ENCODE assay signal across 8 mouse cellular contexts in the genomic region with DNA sequence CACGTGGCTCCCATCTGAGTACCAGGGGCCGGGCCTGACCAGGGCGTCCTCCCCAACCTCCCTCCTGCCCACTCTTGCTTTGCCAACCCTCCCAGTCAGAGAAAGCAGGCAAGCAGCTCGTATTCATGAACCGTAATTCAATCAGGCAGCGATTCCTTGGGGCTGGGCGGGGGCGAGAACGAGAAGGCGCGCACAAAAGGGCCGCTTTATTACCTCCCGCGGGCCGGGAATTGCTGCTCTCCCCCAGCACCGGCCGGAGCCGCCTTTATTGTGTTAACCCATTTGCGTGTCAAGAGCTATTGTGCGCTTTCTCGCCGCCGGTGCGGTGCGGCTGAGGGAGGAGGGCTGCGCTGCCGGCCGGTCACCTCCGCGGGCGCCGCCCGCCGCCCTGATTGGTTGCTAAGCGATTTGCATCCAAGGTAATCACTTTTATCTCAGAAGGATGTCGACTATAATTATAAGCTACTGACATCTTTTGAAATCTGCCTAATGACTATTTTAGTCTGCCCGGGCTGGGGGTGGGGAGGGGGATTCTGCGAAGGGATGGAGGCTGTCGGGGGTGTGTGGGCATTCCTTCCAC. TPM values are rescaled to one million over a fixed set of nuclear protein-coding genes. Genes with fewer than 3 reads are reported as not detected.
A peak's percentile ranks its signal among the peaks of the same experiment; 100 is the strongest.
DNase-seq lines count a peak whose midpoint lies in the region; ATAC-seq and TF ChIP-seq lines count a peak whose summit lies in the region.

No protein-coding gene starts in this region.

- ATAC-seq in forebrain, embryonic 13.5 days = peak; percentile 8; the same call in 1 of the 2 replicates
- ATAC-seq in liver, embryonic 14.5 days (ENCODE audit: insufficient read depth) = no peak
- ATAC-seq in stomach, embryonic 14.5 days (ENCODE audit: insufficient number of reproducible peaks, insufficient read depth, low FRiP score, low read depth) = no peak

- H3K4me3 ChIP-seq in gastrocnemius, adult 2 months = peak overlapping the region; percentile 42
- H3K4me3 ChIP-seq in forebrain, embryonic 13.5 days = peak overlapping the region; percentile 83
- H3K4me3 ChIP-seq in liver, embryonic 14.5 days (ENCODE audit: insufficient read depth in 1 of 2, low read depth in 2 of 2, low read length in 2 of 2) = peak overlapping the region in 1 of 2 experiments; percentile 23; a peak in 1 of 4 replicates
- peak overlapping the region; percentile 27 for H3K4me3 ChIP-seq in stomach, embryonic 14.5 days (ENCODE audit: low read depth, low read length)

- WGBS in forebrain, embryonic 13.5 days = under 1% methylated on average over 39 of the region's 39 CpGs
- 3% methylated on average over 39 of the region's 39 CpGs for WGBS in liver, embryonic 14.5 days (ENCODE audit: insufficient replicate concordance)
- 2% methylated on average over 39 of the region's 39 CpGs for WGBS in stomach, embryonic 14.5 days

- peak overlapping the region; percentile 89 for H3K4me2 ChIP-seq in forebrain, embryonic 13.5 days
- peak overlapping the region; percentile 48 for H3K4me2 ChIP-seq in liver, embryonic 14.5 days (ENCODE audit: low read depth)
- H3K4me2 ChIP-seq in stomach, embryonic 14.5 days (replicated peaks; ENCODE audit: low read depth, low read length) = peak overlapping the region; percentile 58

- TF ChIP-seq CTCF in gastrocnemius, adult 2 months (IDR thresholded peaks at IDR 0.05) = no peak
- no peak for TF ChIP-seq CTCF in liver, embryonic 14.5 days (IDR thresholded peaks at IDR 0.05; ENCODE audit: low read depth)

- peaks cover 37% of the 10 kb centered on the region for H3K27me3 ChIP-seq in forebrain, embryonic 13.5 days
- H3K27me3 ChIP-seq in liver, embryonic 14.5 days (ENCODE audit: control insufficient read depth, insufficient read depth, low read length) = peaks cover 55% of the 10 kb centered on the region
- no peaks in the 10 kb centered on the region for H3K27me3 ChIP-seq in stomach, embryonic 14.5 days (ENCODE audit: control insufficient read depth, insufficient read depth, low read length)

- H3K9me3 ChIP-seq in forebrain, embryonic 13.5 days (replicated peaks) = no peaks in the 10 kb centered on the region
- H3K9me3 ChIP-seq in liver, embryonic 14.5 days (ENCODE audit: control insufficient read depth, low read length) = no peaks in the 10 kb centered on the region
- H3K9me3 ChIP-seq in stomach, embryonic 14.5 days (ENCODE audit: control insufficient read depth, low read depth, low read length) = no peaks in the 10 kb centered on the region

- H3K9ac ChIP-seq in forebrain, embryonic 13.5 days = peak overlapping the region; percentile 67
- no peak overlapping the region for H3K9ac ChIP-seq in liver, embryonic 14.5 days (replicated peaks)
- H3K9ac ChIP-seq in stomach, embryonic 14.5 days (replicated peaks; ENCODE audit: low read depth, low read length) = no peak overlapping the region

- TF ChIP-seq EP300 in liver, embryonic 14.5 days (IDR thresholded peaks at IDR 0.05; ENCODE audit: low read depth) = no peak

- H3K4me1 ChIP-seq in forebrain, embryonic 13.5 days = peaks cover 89% of the 10 kb centered on the region
- H3K4me1 ChIP-seq in liver, embryonic 14.5 days (replicated peaks; ENCODE audit: control insufficient read depth in 2 of 2, insufficient read depth in 2 of 2, low read length in 1 of 2) = no peaks in the 10 kb centered on the region; a peak in 2 of 4 replicates
- H3K4me1 ChIP-seq in stomach, embryonic 14.5 days (ENCODE audit: control insufficient read depth, insufficient read depth, low read length) = peaks cover 48% of the 10 kb centered on the region; the same call in 1 of the 2 replicates

- intact Hi-C loops in gastrocnemius, adult 2 months (cut with DNase I) = no loop called here
- intact Hi-C loops in gastrocnemius, postnatal 14 days (cut with DNase I; ENCODE audit: low total_unique reads) = no loop called here

- H3K27ac ChIP-seq in gastrocnemius, adult 2 months = no peak overlapping the region
- peak overlapping the region; percentile 91 for H3K27ac ChIP-seq in forebrain, embryonic 13.5 days
- no peak overlapping the region for H3K27ac ChIP-seq in liver, embryonic 14.5 days
- no peak overlapping the region for H3K27ac ChIP-seq in stomach, embryonic 14.5 days (ENCODE audit: low read length)

- DNase-seq in gastrocnemius, adult 2 months = no peak
- DNase-seq in gastrocnemius, postnatal 14 days = no peak
- DNase-seq in ES-CJ7 (ENCODE audit: low read depth, low spot score) = peak; percentile 88
- no peak for DNase-seq in liver, embryonic 14.5 days (ENCODE audit: low read depth in 3 of 3, low spot score in 3 of 3)
- DNase-seq in frontal cortex, postnatal 14 days (ENCODE audit: low spot score in 2 of 2) = no peak
- DNase-seq in testis, postnatal 10 days (ENCODE audit: low spot score) = no peak

- no peaks in the 10 kb centered on the region for H3K36me3 ChIP-seq in forebrain, embryonic 13.5 days (ENCODE audit: poor library complexity, severe bottlenecking)
- H3K36me3 ChIP-seq in liver, embryonic 14.5 days (replicated peaks; ENCODE audit: control insufficient read depth, insufficient read depth, low read depth) = no peaks in the 10 kb centered on the region
- no peaks in the 10 kb centered on the region for H3K36me3 ChIP-seq in stomach, embryonic 14.5 days (ENCODE audit: control insufficient read depth, insufficient read depth, low read length)

RNA-seq across cellular contexts. Expression of gene Fam222a, which starts 3.7 kb away (rescaled TPM):
- total RNA-seq in gastrocnemius, adult 2 months (2021) = 1 to 10 TPM in 1 of 2 experiments, under 1 TPM in 1; 0.18 to 1.1 TPM
- under 1 TPM; 0.49 to 0.96 TPM for total RNA-seq in gastrocnemius, postnatal 14 days (2021)
- polyA plus RNA-seq in forebrain, embryonic 13.5 days (2015; fragmentation: Nextera tagmentation; extraction: Ambion mirVana) = 4.8 and 4.9 TPM in 2 replicates
- polyA plus RNA-seq in liver, embryonic 14.5 days (2012; rRNA removed) = 0.63 and 0.71 TPM in 2 replicates
- 0.44 and 0.56 TPM in 2 replicates for polyA plus RNA-seq in liver, embryonic 14.5 days (2014; fragmentation: Nextera tagmentation; extraction: Ambion mirVana)
- 2.8 and 2.9 TPM in 2 replicates for polyA plus RNA-seq in stomach, embryonic 14.5 days (2014; fragmentation: Nextera tagmentation; extraction: Ambion mirVana)
